Mouse (Mus musculus) brain, embryonic 14.5 days (tissue): ENCODE measurements at regions not wholly inside any gene's neighbourhood (a gene's known extent, or its start where the extent isn't known, plus 50 kb on each side); places are given as distances from the start of the nearest gene placed in this dataset.

Source experiments
- CTCF ChIP-seq: fragments of 200-500 bp; IDR thresholded peaks from 2 replicates; pipeline ENCODE4 v1.5.1; 2012; ENCODE audit warnings: inconsistent platforms, mild to moderate bottlenecking, moderate library complexity, borderline replicate concordance; ENCODE audit not compliant: insufficient read depth, insufficient read length; ENCODE audit errors: extremely low read depth
- POLR2A ChIP-seq: fragments of 200-500 bp; IDR thresholded peaks from 2 replicates; pipeline ENCODE4 v1.6.1; 2012; ENCODE audit warnings: mild to moderate bottlenecking, inconsistent platforms, borderline replicate concordance; ENCODE audit not compliant: poor library complexity, insufficient read depth, insufficient read length, severe bottlenecking; ENCODE audit errors: extremely low read depth

GRCm38 (mm10) chr3:37979871-37980270 is 255.6 kb upstream of the Gm5148 start:
- TF ChIP-seq CTCF (peak; percentile 34; the same call in 1 of the 2 replicates), POLR2A (no peak)
